ENCODE assay signal across 20 mouse cellular contexts in genomic region chr13:44977059-44977458, GRCm38 (mm10). TPM values are rescaled to one million over a fixed set of nuclear protein-coding genes. Genes with fewer than 3 reads are reported as not detected.
A peak's percentile ranks its signal among the peaks of the same experiment; 100 is the strongest.
DNase-seq lines count a peak whose midpoint lies in the region; ATAC-seq and TF ChIP-seq lines count a peak whose summit lies in the region.
"Had no signal": no experiment of that assay in that cellular context is flagged by ENCODE, and none has a peak within 500 bp of the region (broad histone marks: within the 10 kb centered on the region; RNA-seq: fewer than 3 reads in every experiment).

No protein-coding gene starts in this region.

- WGBS in embryonic facial prominence, embryonic 11.5 days, result 53% methylated on average over 2 of the region's 2 CpGs
- 69% methylated on average over 2 of the region's 2 CpGs for WGBS in embryonic facial prominence, embryonic 10.5 days
- WGBS in embryonic facial prominence, embryonic 14.5 days, result 61% methylated on average over 2 of the region's 2 CpGs
- whole genome bisulfite sequencing in hindbrain, embryonic 14.5 days, result 20% methylated on average over 2 of the region's 2 CpGs
- WGBS in midbrain, postnatal 0 days, result 24% methylated on average over 2 of the region's 2 CpGs

- no peak overlapping the region for H3K9ac ChIP-seq in embryonic facial prominence, embryonic 11.5 days (replicated peaks; ENCODE audit: low read length)
- H3K9ac ChIP-seq in embryonic facial prominence, embryonic 14.5 days (ENCODE audit: low read depth, low read length), result no peak overlapping the region
- H3K9ac ChIP-seq in hindbrain, embryonic 14.5 days, result 0 out of 2 replicates have a peak overlapping the region, but pooled peaks have one; percentile 9
- no peak overlapping the region for H3K9ac ChIP-seq in midbrain, postnatal 0 days (replicated peaks; ENCODE audit: low read length, poor library complexity, severe bottlenecking)
- H3K9ac ChIP-seq: embryonic facial prominence, embryonic 12.5 days; liver, embryonic 14.5 days had no signal

- no peak overlapping the region for H3K4me3 ChIP-seq in embryonic facial prominence, embryonic 11.5 days (ENCODE audit: low read depth, low read length)
- no peak overlapping the region for H3K4me3 ChIP-seq in embryonic facial prominence, embryonic 10.5 days
- no peak overlapping the region for H3K4me3 ChIP-seq in embryonic facial prominence, embryonic 14.5 days (ENCODE audit: low read depth, low read length)
- H3K4me3 ChIP-seq in hindbrain, embryonic 14.5 days (replicated peaks; ENCODE audit: low read length), result no peak overlapping the region
- H3K4me3 ChIP-seq in midbrain, postnatal 0 days (ENCODE audit: low read depth, low read length), result no peak overlapping the region
- H3K4me3 ChIP-seq: embryonic facial prominence, embryonic 12.5 days had no signal

- peak; percentile 33 for DNase-seq in embryonic facial prominence, embryonic 11.5 days (ENCODE audit: low spot score)
- DNase-seq in embryonic facial prominence, embryonic 10.5 days (ENCODE audit: low spot score), result no peak
- DNase-seq in embryonic facial prominence, embryonic 14.5 days (ENCODE audit: low spot score), result peak; percentile 68
- peak; percentile 26 for DNase-seq in hindbrain, embryonic 14.5 days (ENCODE audit: low spot score)
- peak; percentile 46 for DNase-seq in midbrain, postnatal 0 days (ENCODE audit: low spot score)
- no peak for DNase-seq in left cerebral cortex, adult 11 months (ENCODE audit: low spot score)
- DNase-seq in adrenal gland, postnatal 10 days, result no peak
- no peak for DNase-seq in cerebellum, adult 11-12 months
- DNase-seq: adrenal gland, postnatal 14 days; gastrocnemius, postnatal 10 days; heart, postnatal 14 days; kidney, adult 11 months; kidney, postnatal 10 days; lung, postnatal 10 days; right cerebral cortex, adult 18-20 months; spleen, adult 18-20 months; thymus, postnatal 25 days had no signal

- 0 out of 2 replicates have a peak, but pooled peaks have one; percentile 8 for TF ChIP-seq CTCF in midbrain, postnatal 0 days (IDR thresholded peaks at IDR 0.05)

- no peaks in the 10 kb centered on the region for H3K9me3 ChIP-seq in embryonic facial prominence, embryonic 11.5 days (replicated peaks; ENCODE audit: control insufficient read depth, low read length)
- no peaks in the 10 kb centered on the region for H3K9me3 ChIP-seq in embryonic facial prominence, embryonic 10.5 days
- H3K9me3 ChIP-seq in embryonic facial prominence, embryonic 14.5 days (ENCODE audit: control insufficient read depth, low read length), result no peaks in the 10 kb centered on the region
- H3K9me3 ChIP-seq in hindbrain, embryonic 14.5 days (ENCODE audit: control insufficient read depth, low read length), result no peaks in the 10 kb centered on the region
- H3K9me3 ChIP-seq in midbrain, postnatal 0 days (ENCODE audit: low read length), result no peaks in the 10 kb centered on the region
- H3K9me3 ChIP-seq: embryonic facial prominence, embryonic 12.5 days had no signal

- no peak overlapping the region for H3K4me2 ChIP-seq in embryonic facial prominence, embryonic 11.5 days (ENCODE audit: low read depth, low read length)
- H3K4me2 ChIP-seq in embryonic facial prominence, embryonic 14.5 days (ENCODE audit: low read depth, low read length), result no peak overlapping the region
- no peak overlapping the region for H3K4me2 ChIP-seq in hindbrain, embryonic 14.5 days (replicated peaks)
- no peak overlapping the region for H3K4me2 ChIP-seq in midbrain, postnatal 0 days (ENCODE audit: low read depth, low read length, poor library complexity, severe bottlenecking)
- H3K4me2 ChIP-seq: embryonic facial prominence, embryonic 12.5 days had no signal

- H3K27ac ChIP-seq in embryonic facial prominence, embryonic 11.5 days (replicated peaks; ENCODE audit: low read depth, low read length), result no peak overlapping the region
- H3K27ac ChIP-seq in embryonic facial prominence, embryonic 10.5 days (replicated peaks), result no peak overlapping the region
- H3K27ac ChIP-seq in embryonic facial prominence, embryonic 14.5 days (replicated peaks; ENCODE audit: low read depth, low read length), result no peak overlapping the region
- H3K27ac ChIP-seq in hindbrain, embryonic 14.5 days, result peak overlapping the region; percentile 10; the same call in 1 of the 2 replicates
- H3K27ac ChIP-seq in midbrain, postnatal 0 days (ENCODE audit: low read depth, low read length), result no peak overlapping the region
- H3K27ac ChIP-seq: embryonic facial prominence, embryonic 12.5 days; liver, embryonic 14.5 days had no signal

- no peaks in the 10 kb centered on the region for H3K4me1 ChIP-seq in embryonic facial prominence, embryonic 11.5 days (ENCODE audit: control insufficient read depth, insufficient read depth, low read length)
- peaks cover 15% of the 10 kb centered on the region; the same call in 1 of the 2 replicates for H3K4me1 ChIP-seq in embryonic facial prominence, embryonic 10.5 days
- no peaks in the 10 kb centered on the region for H3K4me1 ChIP-seq in embryonic facial prominence, embryonic 14.5 days (ENCODE audit: control insufficient read depth, insufficient read depth, low read length)
- H3K4me1 ChIP-seq in hindbrain, embryonic 14.5 days (replicated peaks; ENCODE audit: control insufficient read depth, insufficient read depth, low read length), result 0 out of 2 replicates have a peak, but pooled peaks cover 8% of the 10 kb centered on the region
- H3K4me1 ChIP-seq in midbrain, postnatal 0 days (ENCODE audit: insufficient read depth, low read length), result no peaks in the 10 kb centered on the region
- H3K4me1 ChIP-seq: embryonic facial prominence, embryonic 12.5 days had no signal

- H3K36me3 ChIP-seq in embryonic facial prominence, embryonic 11.5 days (replicated peaks; ENCODE audit: control insufficient read depth, insufficient read depth, low read depth, low read length), result no peaks in the 10 kb centered on the region
- peaks cover 37% of the 10 kb centered on the region for H3K36me3 ChIP-seq in embryonic facial prominence, embryonic 10.5 days (replicated peaks)
- peaks cover 4% of the 10 kb centered on the region; the same call in 1 of the 2 replicates for H3K36me3 ChIP-seq in embryonic facial prominence, embryonic 14.5 days (ENCODE audit: control insufficient read depth, insufficient read depth, low read length)
- no peaks in the 10 kb centered on the region for H3K36me3 ChIP-seq in hindbrain, embryonic 14.5 days (replicated peaks; ENCODE audit: control insufficient read depth, insufficient read depth)
- 0 out of 2 replicates have a peak, but pooled peaks cover 3% of the 10 kb centered on the region for H3K36me3 ChIP-seq in midbrain, postnatal 0 days (ENCODE audit: insufficient read depth, low read length)

- no peaks in the 10 kb centered on the region for H3K27me3 ChIP-seq in embryonic facial prominence, embryonic 11.5 days (ENCODE audit: control insufficient read depth, insufficient read depth, low read length)
- no peaks in the 10 kb centered on the region for H3K27me3 ChIP-seq in embryonic facial prominence, embryonic 10.5 days (replicated peaks; ENCODE audit: low read depth, poor library complexity, severe bottlenecking)
- H3K27me3 ChIP-seq in embryonic facial prominence, embryonic 14.5 days (replicated peaks; ENCODE audit: control insufficient read depth, insufficient read depth, low read length), result no peaks in the 10 kb centered on the region
- no peaks in the 10 kb centered on the region for H3K27me3 ChIP-seq in hindbrain, embryonic 14.5 days (ENCODE audit: control insufficient read depth, insufficient read depth, low read length)
- no peaks in the 10 kb centered on the region for H3K27me3 ChIP-seq in midbrain, postnatal 0 days (ENCODE audit: insufficient read depth, low read length)
- H3K27me3 ChIP-seq: CH12.LX; embryonic facial prominence, embryonic 12.5 days had no signal

- ATAC-seq in embryonic facial prominence, embryonic 11.5 days (replicated peaks; ENCODE audit: insufficient number of reproducible peaks, low FRiP score, low TSS enrichment, low read depth), result no peak; the same call in 1 of the 2 replicates
- ATAC-seq in embryonic facial prominence, embryonic 14.5 days (ENCODE audit: low read depth), result peak; percentile 57; the same call in 1 of the 2 replicates
- ATAC-seq in hindbrain, embryonic 14.5 days (ENCODE audit: low FRiP score), result peak; percentile 51; the same call in 1 of the 2 replicates
- ATAC-seq in midbrain, postnatal 0 days (ENCODE audit: low FRiP score), result no peak

RNA-seq across cellular contexts. Expression of gene Dtnbp1, which starts 24.9 kb away (rescaled TPM):
- polyA plus RNA-seq in embryonic facial prominence, embryonic 11.5 days (2014; fragmentation: Nextera tagmentation; extraction: Ambion mirVana), result 76.0 and 78.4 TPM in 2 replicates
- polyA plus RNA-seq in embryonic facial prominence, embryonic 10.5 days (2016; fragmentation: Nextera tagmentation; extraction: Ambion mirVana), result 85.8 and 86.3 TPM in 2 replicates
- 55.6 and 59.3 TPM in 2 replicates for polyA plus RNA-seq in embryonic facial prominence, embryonic 14.5 days (2014; fragmentation: Nextera tagmentation; extraction: Ambion mirVana)
- polyA plus RNA-seq in hindbrain, embryonic 14.5 days (2014; fragmentation: Nextera tagmentation; extraction: Ambion mirVana), result 129 and 132 TPM in 2 replicates
- total RNA-seq in midbrain, postnatal 0 days (2014; rRNA removed), result 91.0 and 115 TPM in 2 replicates
- 139 TPM in 2 replicates for polyA plus RNA-seq in midbrain, postnatal 0 days (2015; fragmentation: Nextera tagmentation; extraction: Ambion mirVana)
- total RNA-seq in adrenal gland, postnatal 10 days (2021), result 10 to 100 TPM; 68.2 to 69.8 TPM

Comparison
In these comparisons a context has a peak if more than half of its experiments do, and no peak if none do; other contexts are left out.
1. ATAC-seq: peak in embryonic facial prominence, embryonic 14.5 days (single experiment) and hindbrain, embryonic 14.5 days (single experiment); none in embryonic facial prominence, embryonic 11.5 days (single experiment) and midbrain, postnatal 0 days (single experiment).
2. DNase-seq: peak in embryonic facial prominence, embryonic 11.5 days (single experiment), embryonic facial prominence, embryonic 14.5 days (single experiment), hindbrain, embryonic 14.5 days (single experiment) and midbrain, postnatal 0 days (single experiment); none in embryonic facial prominence, embryonic 10.5 days (single experiment), left cerebral cortex, adult 11 months (single experiment), adrenal gland, postnatal 10 days (single experiment) and cerebellum, adult 11-12 months (single experiment).